Mouse (Mus musculus): Measurements from ENCODE around the gene Gm20388. TPM values are rescaled to one million over a fixed set of nuclear protein-coding genes. Genes with fewer than 3 reads are reported as not detected.

Gm20388 gene
- polyA plus RNA-seq, 1 experiment from 2014 or later, result 1.4 TPM

DNA sequence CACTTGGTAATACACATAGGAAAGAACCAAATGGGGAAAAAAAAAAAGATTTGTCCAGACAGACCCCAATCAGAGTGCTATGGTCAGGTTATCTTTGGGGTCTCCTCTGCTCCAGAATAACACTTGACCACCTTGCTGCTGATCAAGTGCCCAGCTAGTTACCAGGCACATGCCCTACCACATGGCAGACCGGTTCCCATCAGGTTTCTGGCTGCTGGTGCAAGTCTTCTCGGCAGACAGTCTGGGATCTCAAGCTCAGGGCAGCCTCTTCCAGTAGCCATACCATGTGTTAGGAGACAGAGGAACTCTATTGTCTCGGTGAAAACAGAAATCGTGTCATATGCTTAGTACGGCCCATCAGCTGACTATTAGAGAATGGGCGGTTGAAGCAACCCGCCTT, 3916.1 kb downstream of the Gm20388 start:
- H3K36me3 ChIP-seq (ENCODE audit: control insufficient read depth, insufficient read depth), result peaks cover 5% of the 10 kb centered on the region; the same call in 1 of the 2 replicates
- WGBS (ENCODE audit: insufficient replicate concordance), result 82% methylated on average over 7 of the region's 7 CpGs
- no peaks in the 10 kb centered on the region for H3K9me3 ChIP-seq (replicated peaks; ENCODE audit: control insufficient read depth, low read length)
- peaks cover 15% of the 10 kb centered on the region for H3K4me1 ChIP-seq (ENCODE audit: control insufficient read depth, low read depth, low read length)
- no peaks in the 10 kb centered on the region for H3K27me3 ChIP-seq (ENCODE audit: control insufficient read depth, insufficient read depth, low read depth, low read length)
- no peak overlapping the region for H3K4me3 ChIP-seq (ENCODE audit: low read depth, low read length)
- no peak for ATAC-seq (ENCODE audit: low read depth)
- H3K27ac ChIP-seq (ENCODE audit: low read length), result no peak overlapping the region
- H3K4me2 ChIP-seq (ENCODE audit: low read depth, low read length), result no peak overlapping the region
- H3K9ac ChIP-seq (ENCODE audit: low read depth, low read length), result no peak overlapping the region

DNA sequence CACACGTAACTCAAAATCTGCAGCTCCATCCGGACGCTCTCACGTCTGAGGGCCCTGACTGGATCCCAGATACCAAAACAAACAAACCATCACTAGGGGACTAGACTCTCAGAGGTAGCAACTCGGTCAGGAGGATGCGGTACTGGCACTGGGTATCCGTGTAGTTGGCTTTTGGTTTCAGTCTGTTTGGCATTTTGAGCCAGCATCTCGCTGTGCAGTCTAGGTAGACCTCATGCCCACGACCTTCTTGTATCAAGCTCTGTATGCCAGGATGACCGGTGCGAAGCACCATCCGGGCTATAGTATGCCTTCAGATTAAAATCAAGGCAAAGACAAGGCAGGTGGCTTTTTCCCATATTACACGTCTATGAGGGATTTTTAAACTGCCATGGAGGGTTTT, 3916.9 kb downstream of the Gm20388 start:
- H3K36me3 ChIP-seq (ENCODE audit: control insufficient read depth, insufficient read depth), result peaks cover 7% of the 10 kb centered on the region

DNA sequence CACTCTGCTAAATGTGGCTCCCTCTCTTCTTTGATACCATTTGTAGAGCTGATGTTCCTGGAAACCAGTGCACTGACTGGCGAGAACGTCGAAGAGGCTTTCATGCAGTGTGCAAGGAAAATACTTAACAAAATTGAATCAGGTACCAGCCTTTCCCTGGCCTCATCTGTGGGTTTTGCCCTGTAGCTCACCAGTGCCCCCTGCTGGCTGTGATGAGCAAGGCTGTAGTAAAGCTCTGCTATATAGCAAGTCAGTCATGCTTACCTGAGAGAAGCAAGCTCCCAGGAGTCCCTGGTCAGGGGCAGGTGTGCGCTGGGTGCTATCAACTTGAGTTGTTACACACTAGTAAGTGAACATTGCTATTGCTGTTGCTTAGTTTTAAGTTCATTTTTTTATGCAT, 3922.1 kb downstream of the Gm20388 start:
- H3K4me1 ChIP-seq (ENCODE audit: control insufficient read depth, low read depth, low read length), result no peaks in the 10 kb centered on the region
- peaks cover 25% of the 10 kb centered on the region for H3K36me3 ChIP-seq (ENCODE audit: control insufficient read depth, insufficient read depth)
- H3K27ac ChIP-seq (ENCODE audit: low read length), result no peak overlapping the region
- no peak overlapping the region for H3K9ac ChIP-seq (ENCODE audit: low read depth, low read length)
- 87% methylated on average over 4 of the region's 4 CpGs for WGBS (ENCODE audit: insufficient replicate concordance)
- no peaks in the 10 kb centered on the region for H3K9me3 ChIP-seq (replicated peaks; ENCODE audit: control insufficient read depth, low read length)
- no peak for ATAC-seq (ENCODE audit: low read depth)
- H3K4me3 ChIP-seq (ENCODE audit: low read depth, low read length), result no peak overlapping the region
- no peaks in the 10 kb centered on the region for H3K27me3 ChIP-seq (ENCODE audit: control insufficient read depth, insufficient read depth, low read depth, low read length)
- H3K4me2 ChIP-seq (ENCODE audit: low read depth, low read length), result no peak overlapping the region

More for the DNA sequence above, 3916.9 kb downstream of the Gm20388 start:
- Histone ChIP-seq H3K27ac (ENCODE audit: low read length) (no peak overlapping the region), H3K9me3 (replicated peaks; ENCODE audit: control insufficient read depth, low read length) (no peaks in the 10 kb centered on the region), H3K4me2 (ENCODE audit: low read depth, low read length) (no peak overlapping the region), H3K27me3 (ENCODE audit: control insufficient read depth, insufficient read depth, low read depth, low read length) (no peaks in the 10 kb centered on the region), H3K4me3 (ENCODE audit: low read depth, low read length) (no peak overlapping the region), H3K9ac (ENCODE audit: low read depth, low read length) (no peak overlapping the region), H3K4me1 (ENCODE audit: control insufficient read depth, low read depth, low read length) (peaks cover 12% of the 10 kb centered on the region)
- ATAC-seq (ENCODE audit: low read depth), result no peak
- WGBS (ENCODE audit: insufficient replicate concordance), result 82% methylated on average over 13 of the region's 13 CpGs

DNA sequence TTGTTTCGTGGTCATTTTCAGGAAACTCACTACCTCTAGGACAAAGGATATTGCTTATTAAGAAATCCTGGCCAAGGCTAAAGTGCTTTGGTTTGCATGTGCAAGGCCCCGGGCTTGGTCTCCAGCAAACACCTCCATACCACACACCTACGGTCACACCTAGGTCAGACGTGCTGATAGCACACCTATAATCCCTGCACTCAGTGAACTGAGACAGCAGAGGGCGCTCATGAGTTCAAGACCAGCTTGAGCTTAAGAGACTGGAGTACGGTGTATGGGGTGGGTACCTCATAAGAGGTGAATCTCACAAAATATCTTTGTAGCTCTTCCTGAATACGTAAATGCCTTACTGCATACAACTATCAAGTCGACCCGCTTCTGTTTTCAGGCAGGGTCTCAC, 3924.8 kb downstream of the Gm20388 start:
- Histone ChIP-seq H3K4me1 (ENCODE audit: control insufficient read depth, low read depth, low read length) (no peaks in the 10 kb centered on the region), H3K27me3 (ENCODE audit: control insufficient read depth, insufficient read depth, low read depth, low read length) (no peaks in the 10 kb centered on the region), H3K4me2 (ENCODE audit: low read depth, low read length) (no peak overlapping the region), H3K27ac (ENCODE audit: low read length) (no peak overlapping the region), H3K9me3 (replicated peaks; ENCODE audit: control insufficient read depth, low read length) (no peaks in the 10 kb centered on the region), H3K36me3 (ENCODE audit: control insufficient read depth, insufficient read depth) (peaks cover 25% of the 10 kb centered on the region), H3K9ac (ENCODE audit: low read depth, low read length) (no peak overlapping the region), H3K4me3 (ENCODE audit: low read depth, low read length) (no peak overlapping the region)
- 62% methylated on average over 9 of the region's 9 CpGs for WGBS (ENCODE audit: insufficient replicate concordance)
- ATAC-seq (ENCODE audit: low read depth), result 0 out of 2 replicates have a peak, but pooled peaks have one; percentile 42

DNA sequence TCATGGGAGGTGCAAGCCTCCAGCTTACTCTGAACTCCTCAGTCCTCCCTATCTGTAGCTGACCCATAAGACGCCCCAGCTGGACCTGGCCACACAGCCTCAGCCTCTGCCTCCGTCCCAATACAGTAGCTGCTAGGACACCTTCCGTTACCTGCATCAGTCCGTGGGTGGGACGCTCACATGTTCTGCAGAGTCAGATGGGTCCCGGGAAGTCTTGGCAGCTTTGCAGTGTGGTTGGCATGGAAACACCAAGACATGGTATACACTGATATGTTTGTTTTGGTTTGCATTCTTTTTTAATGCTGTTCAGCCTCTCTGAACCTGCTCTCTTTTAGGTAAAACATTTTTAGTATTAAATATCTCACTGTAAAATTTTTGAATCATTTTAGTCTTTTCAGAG, 3925.7 kb downstream of the Gm20388 start:
- H3K4me3 ChIP-seq (ENCODE audit: low read depth, low read length), result no peak overlapping the region
- no peaks in the 10 kb centered on the region for H3K9me3 ChIP-seq (replicated peaks; ENCODE audit: control insufficient read depth, low read length)
- no peak overlapping the region for H3K4me2 ChIP-seq (ENCODE audit: low read depth, low read length)
- no peaks in the 10 kb centered on the region for H3K27me3 ChIP-seq (ENCODE audit: control insufficient read depth, insufficient read depth, low read depth, low read length)
- ATAC-seq (ENCODE audit: low read depth), result no peak
- no peaks in the 10 kb centered on the region for H3K4me1 ChIP-seq (ENCODE audit: control insufficient read depth, low read depth, low read length)
- peaks cover 25% of the 10 kb centered on the region for H3K36me3 ChIP-seq (ENCODE audit: control insufficient read depth, insufficient read depth)
- WGBS (ENCODE audit: insufficient replicate concordance), result 83% methylated on average over 6 of the region's 6 CpGs
- no peak overlapping the region for H3K9ac ChIP-seq (ENCODE audit: low read depth, low read length)
- no peak overlapping the region for H3K27ac ChIP-seq (ENCODE audit: low read length)

DNA sequence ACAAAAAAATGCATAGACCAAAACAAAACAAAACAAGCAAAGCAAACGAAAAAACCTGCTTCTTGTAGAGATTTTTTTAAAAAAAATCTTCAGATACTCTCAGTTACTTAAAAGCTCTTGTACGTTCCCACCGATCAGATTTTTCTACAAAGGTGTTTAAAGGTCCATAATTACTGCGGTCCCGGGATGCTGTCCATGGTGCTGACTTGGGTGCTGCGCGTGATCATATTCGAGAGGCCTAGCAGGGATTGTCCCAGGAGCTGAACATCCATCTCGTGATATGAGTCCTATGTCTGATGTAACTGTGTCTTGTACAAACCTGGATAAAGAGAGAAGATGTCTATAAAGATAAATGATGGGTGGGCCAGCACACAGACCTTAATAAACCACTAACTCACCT, 3927.9 kb downstream of the Gm20388 start:
- peaks cover 13% of the 10 kb centered on the region for H3K36me3 ChIP-seq (ENCODE audit: control insufficient read depth, insufficient read depth)
- 69% methylated on average over 9 of the region's 9 CpGs for WGBS (ENCODE audit: insufficient replicate concordance)

DNA sequence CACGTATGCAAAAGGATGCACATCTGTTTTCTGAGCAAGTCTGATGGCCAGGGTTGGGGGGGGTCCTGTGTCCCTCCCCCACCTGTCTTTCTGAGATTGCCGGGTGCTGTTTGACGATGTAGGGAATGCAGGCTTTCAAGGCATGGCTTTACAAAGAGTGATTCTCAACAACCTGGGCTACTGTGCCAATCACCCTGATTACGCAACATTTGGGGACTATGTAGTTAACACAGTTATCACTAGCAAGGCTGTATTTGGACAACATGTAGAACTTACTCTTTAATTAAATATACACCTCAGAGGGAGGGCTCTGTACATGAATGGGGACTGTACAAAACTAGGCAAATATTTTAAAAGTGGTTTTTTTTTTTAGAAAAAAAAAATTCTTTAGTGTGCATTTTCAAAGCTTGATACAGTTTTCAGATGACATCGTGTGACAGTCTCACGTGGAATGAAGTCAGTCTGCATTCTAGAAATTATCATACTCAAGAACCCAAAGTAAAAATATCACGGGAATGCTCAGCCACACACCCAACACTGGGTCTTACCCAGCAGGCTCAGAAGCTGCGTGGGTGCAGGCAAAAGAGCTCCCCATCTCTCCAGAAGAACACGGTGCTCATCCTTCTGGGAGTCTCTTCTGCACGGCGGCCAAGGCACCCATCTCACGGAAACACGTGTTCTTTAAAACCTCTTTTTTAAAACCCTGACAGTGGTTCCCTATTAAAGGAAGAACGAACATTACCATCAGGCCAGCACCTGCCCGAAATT, 3930.1 kb downstream of the Gm20388 start:
- ATAC-seq (ENCODE audit: low read depth), result no peak
- Histone ChIP-seq H3K4me1 (ENCODE audit: control insufficient read depth, low read depth, low read length) (no peaks in the 10 kb centered on the region), H3K27ac (ENCODE audit: low read length) (no peak overlapping the region), H3K4me2 (ENCODE audit: low read depth, low read length) (no peak overlapping the region), H3K9ac (ENCODE audit: low read depth, low read length) (no peak overlapping the region), H3K36me3 (ENCODE audit: control insufficient read depth, insufficient read depth) (peaks cover 5% of the 10 kb centered on the region; the same call in 1 of the 2 replicates), H3K9me3 (replicated peaks; ENCODE audit: control insufficient read depth, low read length) (no peaks in the 10 kb centered on the region), H3K4me3 (ENCODE audit: low read depth, low read length) (no peak overlapping the region), H3K27me3 (ENCODE audit: control insufficient read depth, insufficient read depth, low read depth, low read length) (no peaks in the 10 kb centered on the region)
- 82% methylated on average over 15 of the region's 15 CpGs for WGBS (ENCODE audit: insufficient replicate concordance)

More for the DNA sequence above, 3927.9 kb downstream of the Gm20388 start:
- no peaks in the 10 kb centered on the region for H3K9me3 ChIP-seq (replicated peaks; ENCODE audit: control insufficient read depth, low read length)
- H3K27ac ChIP-seq (ENCODE audit: low read length), result no peak overlapping the region
- H3K4me2 ChIP-seq (ENCODE audit: low read depth, low read length), result no peak overlapping the region
- H3K27me3 ChIP-seq (ENCODE audit: control insufficient read depth, insufficient read depth, low read depth, low read length), result no peaks in the 10 kb centered on the region
- no peak overlapping the region for H3K9ac ChIP-seq (ENCODE audit: low read depth, low read length)
- no peak for ATAC-seq (ENCODE audit: low read depth)
- H3K4me3 ChIP-seq (ENCODE audit: low read depth, low read length), result no peak overlapping the region
- H3K4me1 ChIP-seq (ENCODE audit: control insufficient read depth, low read depth, low read length), result no peaks in the 10 kb centered on the region

DNA sequence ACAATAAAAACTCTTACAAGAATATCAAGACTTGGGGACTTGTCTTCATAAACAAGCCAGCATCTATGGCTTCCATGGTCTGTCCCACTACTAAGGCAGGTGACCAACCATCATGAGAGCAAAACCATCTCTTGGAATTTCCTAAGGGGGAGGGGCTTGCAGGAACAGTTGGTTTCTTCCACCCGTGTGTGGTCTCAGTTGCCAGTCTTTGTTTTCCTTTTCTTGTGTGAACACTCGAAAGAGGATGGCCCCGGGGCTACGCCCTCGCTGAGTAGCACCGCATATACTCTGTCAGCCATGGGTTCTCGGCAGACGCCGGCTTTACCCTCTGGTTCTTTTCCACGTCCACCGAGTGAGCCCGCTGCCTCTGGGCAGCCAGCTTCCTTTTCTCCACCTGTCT, 3931.4 kb downstream of the Gm20388 start:
- ATAC-seq (ENCODE audit: low read depth), result no peak
- Histone ChIP-seq H3K27me3 (ENCODE audit: control insufficient read depth, insufficient read depth, low read depth, low read length) (no peaks in the 10 kb centered on the region), H3K9ac (ENCODE audit: low read depth, low read length) (no peak overlapping the region), H3K36me3 (ENCODE audit: control insufficient read depth, insufficient read depth) (peaks cover 5% of the 10 kb centered on the region; the same call in 1 of the 2 replicates), H3K4me3 (ENCODE audit: low read depth, low read length) (no peak overlapping the region), H3K27ac (ENCODE audit: low read length) (no peak overlapping the region), H3K9me3 (replicated peaks; ENCODE audit: control insufficient read depth, low read length) (no peaks in the 10 kb centered on the region), H3K4me1 (ENCODE audit: control insufficient read depth, low read depth, low read length) (no peaks in the 10 kb centered on the region), H3K4me2 (ENCODE audit: low read depth, low read length) (no peak overlapping the region)
- WGBS (ENCODE audit: insufficient replicate concordance), result 89% methylated on average over 12 of the region's 12 CpGs

DNA sequence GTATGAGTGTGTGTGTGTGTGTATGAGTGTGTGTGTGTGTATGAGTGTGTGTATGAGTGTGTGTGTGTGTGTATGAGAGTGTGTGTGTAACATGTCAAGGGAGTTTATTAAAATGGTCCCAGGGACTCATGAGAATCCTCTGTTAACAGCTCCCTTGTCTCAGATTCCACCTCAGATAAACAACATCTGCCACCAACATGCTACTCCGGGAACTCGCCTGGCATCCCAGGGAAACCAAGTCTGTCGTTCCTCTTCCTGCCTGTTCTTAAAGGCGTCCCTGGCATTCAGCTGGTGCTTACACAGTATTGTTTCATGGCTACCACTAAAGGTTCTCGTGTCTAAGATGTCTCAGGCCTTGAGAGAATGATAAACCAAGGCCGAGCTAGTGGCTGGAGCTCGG, 3933.7 kb downstream of the Gm20388 start:
- Histone ChIP-seq H3K4me1 (ENCODE audit: control insufficient read depth, low read depth, low read length) (peaks cover 4% of the 10 kb centered on the region; the same call in 1 of the 2 replicates), H3K27ac (ENCODE audit: low read length) (no peak overlapping the region), H3K9me3 (replicated peaks; ENCODE audit: control insufficient read depth, low read length) (no peaks in the 10 kb centered on the region), H3K4me3 (ENCODE audit: low read depth, low read length) (no peak overlapping the region), H3K27me3 (ENCODE audit: control insufficient read depth, insufficient read depth, low read depth, low read length) (no peaks in the 10 kb centered on the region), H3K36me3 (ENCODE audit: control insufficient read depth, insufficient read depth) (peaks cover 5% of the 10 kb centered on the region; the same call in 1 of the 2 replicates), H3K4me2 (ENCODE audit: low read depth, low read length) (no peak overlapping the region), H3K9ac (ENCODE audit: low read depth, low read length) (no peak overlapping the region)
- no peak for ATAC-seq (ENCODE audit: low read depth)
- WGBS (ENCODE audit: insufficient replicate concordance), result 66% methylated on average over 7 of the region's 7 CpGs

Data from liver, embryonic 16.5 days (tissue).